Mouse (Mus musculus) spleen, adult 2 months (tissue): Measurements from ENCODE around the gene Gm3159.
"Not testable (repeated sequence)": the region's sequence is repeated elsewhere in the genome, so short reads cannot be mapped to it uniquely, and the experiment has no call there.

Experiments
- CTCF ChIP-seq: fragments of 200-500 bp; IDR thresholded peaks from 2 replicates; pipeline ENCODE4 v1.5.1; 2011; ENCODE audit warnings: mild to moderate bottlenecking, inconsistent platforms; ENCODE audit not compliant: insufficient read depth, insufficient read length, insufficient replicate concordance; ENCODE audit errors: extremely low read depth
- POLR2A ChIP-seq: fragments of 200-500 bp; IDR thresholded peaks from 2 replicates; pipeline ENCODE4 v1.6.1; 2011; ENCODE audit warnings: low read depth, low read length, inconsistent platforms

DNA sequence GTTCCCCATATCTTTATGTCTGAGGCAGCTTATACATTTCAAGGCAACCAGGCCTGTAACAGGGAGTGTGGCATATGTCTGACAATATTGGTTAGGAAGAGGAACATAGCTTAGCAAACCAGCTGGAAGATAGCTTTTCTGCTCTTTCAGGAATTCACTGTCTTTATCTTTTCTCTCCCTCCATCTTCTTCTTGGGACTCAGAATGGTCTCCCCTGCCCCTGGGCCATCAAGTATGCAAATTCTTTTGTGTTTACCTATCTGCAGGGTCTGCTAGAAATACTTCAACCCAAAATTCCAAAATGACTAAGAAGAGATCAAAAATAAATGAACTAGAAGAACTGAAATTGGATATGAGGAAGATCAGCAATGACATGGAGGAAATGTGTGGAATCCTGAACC, 33.4 kb downstream of the Gm3159 start, which contains the start of gene Gm3173:
- not testable (repeated sequence) for TF ChIP-seq CTCF, POLR2A
